Mouse (Mus musculus) neural tube, postnatal 0 days (tissue): Measurements from ENCODE around the gene Kif9. TPM values are rescaled to one million over a fixed set of nuclear protein-coding genes. Genes with fewer than 3 reads are reported as not detected.

Source experiments
- polyA plus RNA-seq: library from polyadenylated mRNA; unstranded; fragments of >200 nt; fragmentation: Nextera tagmentation; extraction: Ambion mirVana; gene quantifications from 2 replicates; pipeline ENCODE4 v1.2.1, GENCODE M21; 2015

Gene Kif9
- polyA plus RNA-seq = 3.1 and 3.5 TPM in 2 replicates

GRCm38 (mm10) chr9:110476124-110477091 lies at the start of gene Kif9, which contains the start of gene Klhl18:
Gene Kif9 (plus strand): TSS chr9:110476958.
Gene Klhl18 (minus strand): TSS chr9:110476694.

DNA sequence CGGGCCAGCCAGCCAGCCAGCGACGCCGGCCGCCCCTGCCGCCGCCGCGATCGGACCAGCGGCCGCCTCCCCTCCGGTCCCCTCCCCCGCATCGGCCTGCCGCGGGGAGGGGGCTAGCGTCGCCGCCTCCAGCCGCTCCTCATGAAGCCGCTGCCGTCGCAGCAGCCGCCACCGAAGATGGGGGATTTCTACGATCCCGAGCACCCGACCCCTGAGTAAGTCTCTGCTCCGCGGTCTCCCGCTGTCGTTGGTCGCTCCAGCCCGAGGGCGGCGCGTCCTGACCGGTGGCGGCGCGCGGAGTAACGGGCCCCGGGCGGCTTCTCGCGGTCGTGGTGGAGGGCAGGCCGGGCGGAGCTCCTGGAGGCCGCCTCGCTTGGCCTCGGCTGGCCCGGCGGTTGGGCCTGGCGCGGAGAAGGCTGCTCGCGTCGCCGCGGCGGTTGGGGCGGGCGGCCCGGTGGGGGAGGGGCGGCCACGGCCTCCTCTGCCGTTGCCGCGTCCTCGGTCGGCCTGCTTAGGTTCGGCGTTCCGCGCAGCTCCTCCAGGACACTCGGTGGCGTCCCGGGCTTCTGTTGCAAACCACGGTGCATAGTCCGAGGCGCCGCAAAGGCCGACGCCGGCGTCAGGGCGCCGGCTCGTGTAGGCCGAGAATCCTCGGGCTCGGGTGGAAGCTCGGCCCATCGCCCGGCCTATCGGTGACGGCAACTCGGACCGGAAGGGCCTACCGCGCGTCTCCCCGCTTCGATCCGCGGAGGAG lies 56.0 kb downstream of the Kif9 start, which contains the start of gene Setd2:
Gene Setd2, plus strand, starts transcription at position 60 of the 754 bp plus-strand sequence.

Other genes with a start within 250 kb of the Kif9 start
- 295 and 306 TPM in 2 replicates for gene Cspg5, start 233.2 kb upstream of the Kif9 start, polyA plus RNA-seq
- 22.5 and 29.3 TPM in 2 replicates for gene Elp6, start 171.8 kb upstream of the Kif9 start, polyA plus RNA-seq
- 48.0 and 54.5 TPM in 2 replicates for gene Scap, start 143.7 kb upstream of the Kif9 start, polyA plus RNA-seq
- gene Ptpn23, start 68.7 kb upstream of the Kif9 start, polyA plus RNA-seq = 14.0 and 18.4 TPM in 2 replicates
- 0.56 and 2.1 TPM in 2 replicates for gene Ngp, start 57.2 kb upstream of the Kif9 start, polyA plus RNA-seq
- gene Klhl18, start 264 bp upstream of the Kif9 start, polyA plus RNA-seq = 16.3 and 19.2 TPM in 2 replicates
- 25.1 and 28.1 TPM in 2 replicates for gene Setd2, start 55.6 kb downstream of the Kif9 start, polyA plus RNA-seq
- 20.0 and 21.8 TPM in 2 replicates for gene Nradd, start 147.5 kb downstream of the Kif9 start, polyA plus RNA-seq
- 3.2 and 4.8 TPM in 2 replicates for gene Nbeal2, start 177.2 kb downstream of the Kif9 start, polyA plus RNA-seq
- 101 and 106 TPM in 2 replicates for gene Ccdc12, start 179.5 kb downstream of the Kif9 start, polyA plus RNA-seq